Mouse (Mus musculus) bone marrow macrophage, adult 2 months (primary cell): Measurements from ENCODE around the gene Emilin3. TPM values are rescaled to one million over a fixed set of nuclear protein-coding genes. Genes with fewer than 3 reads are reported as not detected.

Experiments
- H3K27ac ChIP-seq: 2 replicates; pipeline ENCODE4 v1.5.1; 2012; ENCODE audit warnings: low read depth, low read length; ENCODE audit not compliant: insufficient read depth
- H3K4me1 ChIP-seq: 2 replicates; pipeline ENCODE4 v1.6.1; 2012; ENCODE audit warnings: low read length; ENCODE audit not compliant: control insufficient read depth, insufficient read depth
- H3K4me3 ChIP-seq: 2 replicates; pipeline ENCODE4 v1.5.1; 2012; ENCODE audit warnings: mild to moderate bottlenecking, low read length, moderate library complexity; ENCODE audit not compliant: insufficient read depth
- CTCF ChIP-seq: IDR thresholded peaks from 2 replicates; pipeline ENCODE4 v1.5.1; 2012; ENCODE audit warnings: low read depth, mild to moderate bottlenecking, low read length, moderate library complexity
- POLR2A ChIP-seq: IDR thresholded peaks from 2 replicates; pipeline ENCODE4 v1.6.1; 2012; ENCODE audit warnings: mild to moderate bottlenecking, low read depth, low read length, borderline replicate concordance
- polyA plus RNA-seq: library from polyadenylated mRNA; stranded (reverse); fragments of >200 nt; gene quantifications from 2 replicates; pipeline ENCODE4 v1.2.4, GENCODE M21; 2012; ENCODE audit not compliant: missing spikeins, insufficient read depth, insufficient read length

The Emilin3 gene
- polyA plus RNA-seq, 1 experiment = not detected

DNA sequence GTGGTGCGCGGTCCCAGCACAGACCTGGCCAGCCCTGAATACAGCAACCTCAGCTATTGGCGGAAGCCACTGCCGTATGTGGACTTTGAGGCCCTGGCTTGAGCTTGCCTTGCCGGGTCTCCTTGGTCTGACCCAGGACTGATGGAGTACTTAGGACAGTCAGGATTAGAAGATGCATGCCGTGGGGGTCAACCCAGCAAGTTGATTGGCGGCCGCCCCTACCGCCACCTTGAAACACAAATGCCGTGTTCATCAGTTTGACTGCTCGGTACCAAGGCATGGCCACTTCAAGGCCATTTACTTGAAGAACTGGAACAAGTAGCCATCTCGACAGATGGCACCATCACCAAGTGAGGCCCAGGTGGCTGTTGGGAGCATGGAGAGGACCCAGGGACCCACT, 6.8 kb downstream of the Emilin3 start:
- no peaks in the 10 kb centered on the region for H3K4me1 ChIP-seq
- H3K4me3 ChIP-seq = no peak overlapping the region
- no peak for TF ChIP-seq CTCF
- TF ChIP-seq POLR2A = no peak
- no peak overlapping the region for H3K27ac ChIP-seq

DNA sequence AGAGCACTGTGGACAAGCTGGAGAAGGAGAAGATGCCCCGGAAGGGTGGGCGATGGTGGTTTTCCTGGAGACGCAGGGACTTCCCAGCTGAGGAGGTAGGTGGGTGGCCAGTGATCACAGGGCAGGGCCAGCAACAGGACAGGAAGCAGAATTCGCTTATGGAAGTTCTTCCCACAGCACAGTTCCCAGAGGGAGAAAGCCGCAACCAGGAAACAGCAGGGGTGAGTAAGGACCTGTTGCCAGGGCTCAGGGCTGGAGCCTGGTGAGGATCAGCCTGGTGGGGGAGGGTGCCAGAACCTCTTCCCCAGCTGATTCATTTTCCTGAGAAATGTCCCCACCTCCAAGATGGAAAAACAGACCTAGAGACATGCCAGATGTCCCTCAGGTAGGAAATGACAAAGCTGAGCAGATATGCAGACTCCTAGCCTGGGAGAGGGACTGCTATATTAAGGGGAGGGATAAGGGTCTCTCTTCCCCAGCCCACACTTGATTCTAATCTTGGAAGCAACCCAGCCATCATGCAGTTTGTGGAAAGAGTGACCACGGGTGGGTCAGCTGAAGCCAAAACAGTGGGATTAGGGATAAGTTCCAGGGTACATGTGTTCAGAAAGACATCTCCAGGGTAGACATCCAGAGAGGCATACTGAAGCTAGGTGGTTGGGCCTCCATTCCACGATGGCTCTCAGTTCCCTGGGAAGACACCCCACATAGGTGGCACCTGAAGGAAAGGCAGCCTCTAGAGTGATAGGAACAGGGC, 10.3 kb downstream of the Emilin3 start:
- Histone ChIP-seq H3K4me1 (no peaks in the 10 kb centered on the region), H3K27ac (no peak overlapping the region), H3K4me3 (no peak overlapping the region)
- no peak for TF ChIP-seq CTCF
- no peak for TF ChIP-seq POLR2A

DNA sequence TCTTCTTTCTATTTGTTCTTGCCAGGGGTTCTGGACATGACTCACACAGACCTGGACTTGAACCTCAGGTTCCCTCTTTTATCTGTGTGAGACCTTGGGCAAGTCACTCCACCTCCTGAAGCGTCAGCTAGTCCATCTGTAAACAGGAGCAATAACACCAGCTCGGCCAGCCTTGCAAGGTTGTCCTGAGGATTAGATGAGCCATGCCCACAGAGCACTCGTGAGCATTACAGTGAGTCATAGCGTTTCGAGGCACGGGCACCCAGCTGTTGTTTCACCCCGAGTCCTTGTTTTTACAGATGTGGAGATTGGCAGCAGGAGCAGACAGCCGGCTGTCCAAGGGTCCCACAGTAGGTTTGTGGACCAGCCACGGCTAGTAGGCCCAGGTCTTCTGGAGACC, 20.4 kb downstream of the Emilin3 start:
- Histone ChIP-seq H3K4me1 (no peaks in the 10 kb centered on the region), H3K27ac (no peak overlapping the region), H3K4me3 (no peak overlapping the region)
- TF ChIP-seq CTCF = no peak
- TF ChIP-seq POLR2A = no peak

DNA sequence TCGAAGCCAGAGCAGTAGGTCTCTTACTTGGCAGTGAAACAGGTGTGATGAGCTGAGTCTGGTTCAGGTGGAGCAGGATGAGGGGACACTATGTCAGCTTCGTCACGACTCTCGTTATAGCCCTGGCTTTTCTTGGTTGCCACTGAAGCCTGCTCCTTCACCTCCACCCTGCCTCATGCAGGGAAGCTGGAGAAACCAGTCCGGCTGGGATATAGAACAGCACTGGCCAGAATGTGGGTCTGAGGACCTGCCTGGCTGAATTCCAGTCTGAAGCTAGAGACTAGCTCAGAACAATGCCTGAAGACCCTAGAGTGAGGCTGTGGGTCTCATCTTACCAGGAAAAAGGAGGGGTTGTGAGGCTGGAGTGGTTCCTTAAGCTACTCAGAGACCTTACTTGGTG, 21.1 kb downstream of the Emilin3 start:
- Histone ChIP-seq H3K27ac (no peak overlapping the region), H3K4me3 (no peak overlapping the region), H3K4me1 (no peaks in the 10 kb centered on the region)
- TF ChIP-seq POLR2A (no peak), CTCF (no peak)

GRCm38 (mm10) chr2:160887859-160888258, 24.3 kb downstream of the Emilin3 start:
- peak overlapping the region; percentile 18 for H3K4me3 ChIP-seq
- TF ChIP-seq POLR2A (no peak), CTCF (no peak)
- H3K4me1 ChIP-seq = no peaks in the 10 kb centered on the region
- H3K27ac ChIP-seq = no peak overlapping the region

DNA sequence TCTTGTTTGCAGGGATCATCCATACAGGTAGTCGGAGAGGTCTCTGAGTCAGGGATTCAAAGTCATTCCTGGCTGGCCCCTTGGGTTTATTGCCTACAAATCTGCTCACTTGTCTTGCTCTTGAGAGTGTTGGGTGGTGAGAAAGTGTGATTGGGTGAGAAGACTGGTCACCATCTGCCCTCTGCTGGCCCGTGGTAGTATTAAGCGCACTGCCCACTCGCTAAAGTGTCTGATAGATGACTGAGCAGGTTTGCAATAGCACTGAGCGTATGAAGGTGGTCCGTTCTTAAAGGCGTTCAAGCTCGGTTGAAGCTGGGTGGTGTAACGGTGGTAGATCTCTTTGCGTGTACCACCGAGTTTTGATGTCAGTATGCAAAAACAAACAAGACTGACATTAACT, 24.8 kb downstream of the Emilin3 start:
- H3K4me3 ChIP-seq = peak overlapping the region; percentile 18
- no peak for TF ChIP-seq POLR2A
- TF ChIP-seq CTCF = peak; percentile 81
- no peaks in the 10 kb centered on the region for H3K4me1 ChIP-seq
- no peak overlapping the region for H3K27ac ChIP-seq

- TF ChIP-seq CTCF (no peak), POLR2A (no peak)
- Histone ChIP-seq H3K4me1 (no peaks in the 10 kb centered on the region), H3K4me3 (no peak overlapping the region), H3K27ac (no peak overlapping the region)
Observed at GRCm38 (mm10) chr2:160886221-160886620, 25.9 kb downstream of the Emilin3 start.

- no peak overlapping the region for H3K27ac ChIP-seq
- no peak overlapping the region for H3K4me3 ChIP-seq
- TF ChIP-seq CTCF (peak; percentile 56), POLR2A (no peak)
- H3K4me1 ChIP-seq = no peaks in the 10 kb centered on the region
Observed at GRCm38 (mm10) chr2:160884830-160885229, 27.3 kb downstream of the Emilin3 start.

DNA sequence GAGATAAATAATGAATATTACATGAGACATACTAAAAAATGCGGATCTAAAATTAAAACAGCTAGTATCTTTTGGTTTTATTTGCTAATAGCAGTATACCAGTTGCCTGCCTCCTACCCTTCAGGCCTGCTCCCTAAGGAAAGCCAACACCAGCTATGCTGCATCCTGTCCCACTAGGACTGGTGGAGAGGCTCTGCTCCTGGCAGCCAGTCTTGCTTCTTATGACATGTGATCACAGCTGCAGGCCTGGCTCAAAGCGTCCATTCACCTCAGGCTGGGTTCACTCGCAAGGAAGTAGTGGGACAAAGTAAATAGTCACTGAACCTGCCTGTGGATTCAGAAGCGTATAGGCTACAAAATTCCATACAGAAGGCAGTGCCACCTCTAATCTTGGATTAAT, 28.2 kb downstream of the Emilin3 start:
- TF ChIP-seq POLR2A (no peak), CTCF (no peak)
- Histone ChIP-seq H3K4me1 (no peaks in the 10 kb centered on the region), H3K4me3 (no peak overlapping the region), H3K27ac (no peak overlapping the region)

DNA sequence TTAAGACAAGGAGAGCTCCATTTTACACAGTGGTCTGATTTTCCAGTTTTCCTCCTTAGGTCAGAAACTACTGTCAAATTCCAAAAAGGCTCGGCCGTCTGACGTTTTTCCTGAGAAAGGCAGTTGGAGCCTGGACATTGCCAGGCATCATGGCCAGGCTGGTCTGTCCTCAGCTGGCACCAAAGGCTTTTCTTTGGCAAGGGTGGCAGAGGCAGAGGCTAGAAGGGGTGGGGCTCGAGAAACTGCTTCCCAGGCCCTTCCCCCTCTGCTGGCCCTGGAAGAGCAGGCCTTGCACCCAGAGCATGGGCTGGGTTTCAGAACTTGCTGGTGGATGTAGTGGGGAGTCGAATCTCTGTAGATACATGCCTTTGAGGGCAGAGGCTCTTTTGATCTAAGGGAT, 29.7 kb downstream of the Emilin3 start:
- H3K4me3 ChIP-seq = no peak overlapping the region
- H3K27ac ChIP-seq = no peak overlapping the region
- no peak for TF ChIP-seq CTCF
- H3K4me1 ChIP-seq = no peaks in the 10 kb centered on the region
